Mouse (Mus musculus) limb, embryonic 10.5 days (tissue): ENCODE results near the gene Btbd9. TPM values are rescaled to one million over a fixed set of nuclear protein-coding genes. Genes with fewer than 3 reads are reported as not detected.

ENCODE experiments used
- DNase-seq: peaks from one replicate; pipeline ENCODE4 v3.0.0-alpha.2; 2017; ENCODE audit warnings: low spot score
- H3K27ac ChIP-seq: fragments of 300-500 bp; sonication (generic); 2 replicates; pipeline ENCODE4 v1.5.1; 2016; ENCODE audit warnings: mild to moderate bottlenecking
- H3K27me3 ChIP-seq: fragments of 300-500 bp; sonication (generic); 2 replicates; pipeline ENCODE4 v1.6.1; 2016; ENCODE audit warnings: low read depth, mild to moderate bottlenecking; ENCODE audit not compliant: poor library complexity, severe bottlenecking
- H3K36me3 ChIP-seq: fragments of 300-500 bp; sonication (generic); 2 replicates; pipeline ENCODE4 v1.6.1; 2016; ENCODE audit warnings: mild to moderate bottlenecking, moderate library complexity
- H3K4me1 ChIP-seq: fragments of 300-500 bp; sonication (generic); 2 replicates; pipeline ENCODE4 v1.6.1; 2016
- H3K4me3 ChIP-seq: fragments of 300-500 bp; sonication (generic); 2 replicates; pipeline ENCODE4 v1.5.1; 2016; ENCODE audit warnings: mild to moderate bottlenecking, moderate library complexity
- H3K9me3 ChIP-seq: fragments of 300-500 bp; sonication (generic); replicated peaks from 2 replicates; pipeline ENCODE4 v1.6.1; 2016; ENCODE audit warnings: mild to moderate bottlenecking
- WGBS: fragments of 180-500 bp; shearing (Covaris S2); methylation state at CpG from one replicate; pipeline ENCODE4 v1.1.7; 2016; 5-methylcytosine and 5-hydroxymethylcytosine counted together
- polyA plus RNA-seq: library from polyadenylated mRNA; unstranded; fragments of >200 nt; fragmentation: Nextera tagmentation; extraction: Ambion mirVana; gene quantifications from 2 replicates; pipeline ENCODE4 v1.2.1, GENCODE M21; 2016

Btbd9 gene
- polyA plus RNA-seq, 1 experiment from 2014 or later, result 57.5 TPM

- DNase-seq, result no peak
- H3K4me3 ChIP-seq, result no peak overlapping the region
- peaks cover 30% of the 10 kb centered on the region for H3K4me1 ChIP-seq
- WGBS, result 90% methylated on average over 5 of the region's 5 CpGs
- no peaks in the 10 kb centered on the region for H3K27me3 ChIP-seq
- no peaks in the 10 kb centered on the region for H3K9me3 ChIP-seq
- H3K27ac ChIP-seq, result no peak overlapping the region
- no peaks in the 10 kb centered on the region for H3K36me3 ChIP-seq
These were observed 117.4 kb downstream of the Btbd9 start for GRCm38 (mm10) chr17:30458926-30459325.

GRCm38 (mm10) chr17:30458301-30458700, 118.0 kb downstream of the Btbd9 start:
- no peaks in the 10 kb centered on the region for H3K36me3 ChIP-seq
- no peaks in the 10 kb centered on the region for H3K9me3 ChIP-seq
- peaks cover 30% of the 10 kb centered on the region for H3K4me1 ChIP-seq
- no peak overlapping the region for H3K27ac ChIP-seq
- WGBS, result 78% methylated on average over 3 of the region's 3 CpGs
- H3K4me3 ChIP-seq, result no peak overlapping the region
- no peak for DNase-seq
- H3K27me3 ChIP-seq, result no peaks in the 10 kb centered on the region

GRCm38 (mm10) chr17:30457486-30457885, 118.8 kb downstream of the Btbd9 start:
- H3K27ac ChIP-seq, result no peak overlapping the region
- H3K36me3 ChIP-seq, result no peaks in the 10 kb centered on the region
- H3K4me1 ChIP-seq, result peaks cover 30% of the 10 kb centered on the region
- no peak overlapping the region for H3K4me3 ChIP-seq
- no peaks in the 10 kb centered on the region for H3K9me3 ChIP-seq
- no peak for DNase-seq
- no peaks in the 10 kb centered on the region for H3K27me3 ChIP-seq
- 86% methylated on average over 7 of the region's 7 CpGs for WGBS

GRCm38 (mm10) chr17:30456293-30456692, 120.0 kb downstream of the Btbd9 start:
- Histone ChIP-seq H3K9me3 (no peaks in the 10 kb centered on the region), H3K27ac (no peak overlapping the region; the same call in 1 of the 2 replicates), H3K4me1 (peaks cover 24% of the 10 kb centered on the region), H3K36me3 (no peaks in the 10 kb centered on the region), H3K27me3 (no peaks in the 10 kb centered on the region), H3K4me3 (no peak overlapping the region)
- DNase-seq, result no peak
- WGBS, result 67% methylated on average over 12 of the region's 12 CpGs

GRCm38 (mm10) chr17:30454862-30455243, 121.4 kb downstream of the Btbd9 start:
- no peaks in the 10 kb centered on the region for H3K27me3 ChIP-seq
- peak; percentile 87 for DNase-seq
- no peak overlapping the region for H3K4me3 ChIP-seq
- H3K4me1 ChIP-seq, result peaks cover 13% of the 10 kb centered on the region; the same call in 1 of the 2 replicates
- no peak overlapping the region for H3K27ac ChIP-seq
- no peaks in the 10 kb centered on the region for H3K36me3 ChIP-seq
- no peaks in the 10 kb centered on the region for H3K9me3 ChIP-seq
- WGBS, result 29% methylated on average over 3 of the region's 3 CpGs

- Histone ChIP-seq H3K27ac (no peak overlapping the region), H3K4me1 (peaks cover 13% of the 10 kb centered on the region; the same call in 1 of the 2 replicates), H3K27me3 (no peaks in the 10 kb centered on the region), H3K4me3 (no peak overlapping the region), H3K9me3 (no peaks in the 10 kb centered on the region), H3K36me3 (no peaks in the 10 kb centered on the region)
- DNase-seq, result no peak
- 67% methylated on average over 6 of the region's 6 CpGs for WGBS
These were observed 122.0 kb downstream of the Btbd9 start for GRCm38 (mm10) chr17:30454155-30454861.

GRCm38 (mm10) chr17:30453272-30453671, 123.0 kb downstream of the Btbd9 start:
- Histone ChIP-seq H3K4me1 (peaks cover 9% of the 10 kb centered on the region; the same call in 1 of the 2 replicates), H3K27ac (no peak overlapping the region), H3K36me3 (no peaks in the 10 kb centered on the region), H3K9me3 (no peaks in the 10 kb centered on the region), H3K4me3 (no peak overlapping the region), H3K27me3 (no peaks in the 10 kb centered on the region)
- WGBS, result 71% methylated on average over 4 of the region's 4 CpGs
- DNase-seq, result no peak

GRCm38 (mm10) chr17:30452363-30452762, 123.9 kb downstream of the Btbd9 start:
- no peaks in the 10 kb centered on the region for H3K9me3 ChIP-seq
- peaks cover 7% of the 10 kb centered on the region; the same call in 1 of the 2 replicates for H3K4me1 ChIP-seq
- no peaks in the 10 kb centered on the region for H3K27me3 ChIP-seq
- 93% methylated on average over 9 of the region's 9 CpGs for WGBS
- no peaks in the 10 kb centered on the region for H3K36me3 ChIP-seq
- H3K4me3 ChIP-seq, result no peak overlapping the region
- no peak overlapping the region for H3K27ac ChIP-seq
- DNase-seq, result no peak

- H3K4me3 ChIP-seq, result no peak overlapping the region
- H3K36me3 ChIP-seq, result no peaks in the 10 kb centered on the region
- H3K27ac ChIP-seq, result no peak overlapping the region
- no peaks in the 10 kb centered on the region for H3K9me3 ChIP-seq
- no peaks in the 10 kb centered on the region for H3K4me1 ChIP-seq
- no peak for DNase-seq
- H3K27me3 ChIP-seq, result no peaks in the 10 kb centered on the region
- WGBS, result 92% methylated on average over 5 of the region's 5 CpGs
These were observed 127.7 kb downstream of the Btbd9 start for GRCm38 (mm10) chr17:30448562-30448961.

- H3K27ac ChIP-seq, result no peak overlapping the region
- no peak overlapping the region for H3K4me3 ChIP-seq
- no peaks in the 10 kb centered on the region for H3K27me3 ChIP-seq
- no peaks in the 10 kb centered on the region for H3K4me1 ChIP-seq
- 86% methylated on average over 3 of the region's 3 CpGs for WGBS
- H3K9me3 ChIP-seq, result no peaks in the 10 kb centered on the region
- no peak for DNase-seq
- no peaks in the 10 kb centered on the region for H3K36me3 ChIP-seq
These were observed 130.4 kb downstream of the Btbd9 start for GRCm38 (mm10) chr17:30445805-30446441.

GRCm38 (mm10) chr17:30439702-30440101, 136.6 kb downstream of the Btbd9 start:
- H3K4me1 ChIP-seq, result peaks cover 17% of the 10 kb centered on the region
- H3K4me3 ChIP-seq, result no peak overlapping the region
- no peaks in the 10 kb centered on the region for H3K9me3 ChIP-seq
- no peaks in the 10 kb centered on the region for H3K36me3 ChIP-seq
- 78% methylated on average over 3 of the region's 3 CpGs for WGBS
- no peaks in the 10 kb centered on the region for H3K27me3 ChIP-seq
- no peak for DNase-seq
- H3K27ac ChIP-seq, result no peak overlapping the region

GRCm38 (mm10) chr17:30438786-30439185, 137.5 kb downstream of the Btbd9 start:
- Histone ChIP-seq H3K4me3 (no peak overlapping the region), H3K27me3 (no peaks in the 10 kb centered on the region), H3K4me1 (peaks cover 20% of the 10 kb centered on the region), H3K27ac (no peak overlapping the region), H3K36me3 (no peaks in the 10 kb centered on the region), H3K9me3 (no peaks in the 10 kb centered on the region)
- DNase-seq, result no peak
- WGBS, result 96% methylated on average over 4 of the region's 4 CpGs

GRCm38 (mm10) chr17:30436021-30436461, 140.2 kb downstream of the Btbd9 start:
- Histone ChIP-seq H3K9me3 (no peaks in the 10 kb centered on the region), H3K27ac (no peak overlapping the region; the same call in 1 of the 2 replicates), H3K4me3 (no peak overlapping the region), H3K4me1 (peaks cover 20% of the 10 kb centered on the region), H3K27me3 (no peaks in the 10 kb centered on the region), H3K36me3 (no peaks in the 10 kb centered on the region)
- WGBS, result 80% methylated on average over 5 of the region's 5 CpGs
- DNase-seq, result no peak
